Mouse (Mus musculus): ENCODE measurements around the gene 2410131K14Rik. TPM values are rescaled to one million over a fixed set of nuclear protein-coding genes. Genes with fewer than 3 reads are reported as not detected.

The 2410131K14Rik gene
- polyA plus RNA-seq, 1 experiment from 2014 or later, result 8.5 TPM

- DNase-seq (ENCODE audit: low spot score), result no peak
- Histone ChIP-seq H3K4me3 (ENCODE audit: low read depth, low read length) (no peak overlapping the region), H3K27me3 (replicated peaks; ENCODE audit: control insufficient read depth, insufficient read depth, low read length) (no peaks in the 10 kb centered on the region), H3K4me2 (ENCODE audit: low read length) (no peak overlapping the region), H3K9me3 (ENCODE audit: control insufficient read depth, low read length) (no peaks in the 10 kb centered on the region), H3K4me1 (replicated peaks; ENCODE audit: control insufficient read depth, insufficient read depth, low read length) (no peaks in the 10 kb centered on the region), H3K27ac (ENCODE audit: low read depth) (no peak overlapping the region), H3K9ac (ENCODE audit: low read length) (no peak overlapping the region), H3K36me3 (ENCODE audit: control insufficient read depth, insufficient read depth, low read length) (0 out of 2 replicates have a peak, but pooled peaks cover 2% of the 10 kb centered on the region)
- 29% methylated on average over 9 of the region's 9 CpGs for WGBS
- no peak for ATAC-seq (replicated peaks; ENCODE audit: low FRiP score, low TSS enrichment, low read depth)
Measured at GRCm38 (mm10) chr5:118223142-118223757, 21.8 kb upstream of the 2410131K14Rik start.

GRCm38 (mm10) chr5:118230071-118230611 is 14.9 kb upstream of the 2410131K14Rik start:
- WGBS, result 92% methylated on average over 13 of the region's 13 CpGs
- Histone ChIP-seq H3K4me1 (replicated peaks; ENCODE audit: control insufficient read depth, insufficient read depth, low read length) (no peaks in the 10 kb centered on the region), H3K9ac (ENCODE audit: low read length) (no peak overlapping the region), H3K4me3 (ENCODE audit: low read depth, low read length) (no peak overlapping the region), H3K9me3 (ENCODE audit: control insufficient read depth, low read length) (no peaks in the 10 kb centered on the region), H3K27me3 (replicated peaks; ENCODE audit: control insufficient read depth, insufficient read depth, low read length) (no peaks in the 10 kb centered on the region), H3K4me2 (ENCODE audit: low read length) (no peak overlapping the region), H3K27ac (ENCODE audit: low read depth) (no peak overlapping the region), H3K36me3 (ENCODE audit: control insufficient read depth, insufficient read depth, low read length) (0 out of 2 replicates have a peak, but pooled peaks cover 2% of the 10 kb centered on the region)
- DNase-seq (ENCODE audit: low spot score), result no peak
- ATAC-seq (replicated peaks; ENCODE audit: low FRiP score, low TSS enrichment, low read depth), result no peak

GRCm38 (mm10) chr5:118236891-118237290 is 8.1 kb upstream of the 2410131K14Rik start:
- no peak for DNase-seq (ENCODE audit: low spot score)

GRCm38 (mm10) chr5:118239671-118240070 is 5.4 kb upstream of the 2410131K14Rik start:
- Histone ChIP-seq H3K9ac (ENCODE audit: low read length) (no peak overlapping the region), H3K36me3 (ENCODE audit: control insufficient read depth, insufficient read depth, low read length) (0 out of 2 replicates have a peak, but pooled peaks cover 7% of the 10 kb centered on the region), H3K4me3 (ENCODE audit: low read depth, low read length) (no peak overlapping the region), H3K27me3 (replicated peaks; ENCODE audit: control insufficient read depth, insufficient read depth, low read length) (no peaks in the 10 kb centered on the region), H3K27ac (ENCODE audit: low read depth) (no peak overlapping the region), H3K9me3 (ENCODE audit: control insufficient read depth, low read length) (no peaks in the 10 kb centered on the region), H3K4me1 (replicated peaks; ENCODE audit: control insufficient read depth, insufficient read depth, low read length) (peaks cover 3% of the 10 kb centered on the region; the same call in 1 of the 2 replicates), H3K4me2 (ENCODE audit: low read length) (no peak overlapping the region)
- WGBS, result 89% methylated on average over 12 of the region's 12 CpGs
- no peak for DNase-seq (ENCODE audit: low spot score)
- no peak for ATAC-seq (replicated peaks; ENCODE audit: low FRiP score, low TSS enrichment, low read depth)

More at GRCm38 (mm10) chr5:118236891-118237290, 8.1 kb upstream of the 2410131K14Rik start:
- Histone ChIP-seq H3K4me1 (replicated peaks; ENCODE audit: control insufficient read depth, insufficient read depth, low read length) (no peaks in the 10 kb centered on the region), H3K4me2 (ENCODE audit: low read length) (no peak overlapping the region), H3K27me3 (replicated peaks; ENCODE audit: control insufficient read depth, insufficient read depth, low read length) (no peaks in the 10 kb centered on the region), H3K4me3 (ENCODE audit: low read depth, low read length) (no peak overlapping the region), H3K27ac (ENCODE audit: low read depth) (no peak overlapping the region), H3K36me3 (ENCODE audit: control insufficient read depth, insufficient read depth, low read length) (0 out of 2 replicates have a peak, but pooled peaks cover 3% of the 10 kb centered on the region), H3K9ac (ENCODE audit: low read length) (no peak overlapping the region), H3K9me3 (ENCODE audit: control insufficient read depth, low read length) (no peaks in the 10 kb centered on the region)
- ATAC-seq (replicated peaks; ENCODE audit: low FRiP score, low TSS enrichment, low read depth), result no peak
- WGBS, result 82% methylated on average over 12 of the region's 12 CpGs

- peak overlapping the region; percentile 80 for H3K4me3 ChIP-seq (ENCODE audit: low read depth, low read length)
- no peaks in the 10 kb centered on the region for H3K9me3 ChIP-seq (ENCODE audit: control insufficient read depth, low read length)
- peak overlapping the region; percentile 73 for H3K9ac ChIP-seq (ENCODE audit: low read length)
- ATAC-seq (replicated peaks; ENCODE audit: low FRiP score, low TSS enrichment, low read depth) (no peak; the same call in 1 of the 2 replicates), DNase-seq (ENCODE audit: low spot score) (peak; percentile 53)
- H3K27me3 ChIP-seq (replicated peaks; ENCODE audit: control insufficient read depth, insufficient read depth, low read length), result no peaks in the 10 kb centered on the region
- peaks cover 8% of the 10 kb centered on the region for H3K36me3 ChIP-seq (ENCODE audit: control insufficient read depth, insufficient read depth, low read length)
- peaks cover 13% of the 10 kb centered on the region for H3K4me1 ChIP-seq (replicated peaks; ENCODE audit: control insufficient read depth, insufficient read depth, low read length)
- peak overlapping the region; percentile 70 for H3K4me2 ChIP-seq (ENCODE audit: low read length)
- H3K27ac ChIP-seq (ENCODE audit: low read depth), result peak overlapping the region; percentile 51; the same call in 1 of the 2 replicates
- WGBS, result 7% methylated on average over 15 of the region's 15 CpGs
Measured at GRCm38 (mm10) chr5:118245606-118246308, 730 bp downstream of the 2410131K14Rik start.

GRCm38 (mm10) chr5:118247378-118247777 is 2.4 kb downstream of the 2410131K14Rik start:
- no peak for DNase-seq (ENCODE audit: low spot score)
- H3K36me3 ChIP-seq (ENCODE audit: control insufficient read depth, insufficient read depth, low read length), result peaks cover 7% of the 10 kb centered on the region
- H3K4me3 ChIP-seq (ENCODE audit: low read depth, low read length), result no peak overlapping the region
- no peak overlapping the region for H3K4me2 ChIP-seq (ENCODE audit: low read length)
- H3K4me1 ChIP-seq (replicated peaks; ENCODE audit: control insufficient read depth, insufficient read depth, low read length), result peaks cover 13% of the 10 kb centered on the region
- H3K9ac ChIP-seq (ENCODE audit: low read length), result no peak overlapping the region
- WGBS, result 84% methylated on average over 8 of the region's 8 CpGs
- H3K27ac ChIP-seq (ENCODE audit: low read depth), result no peak overlapping the region
- H3K27me3 ChIP-seq (replicated peaks; ENCODE audit: control insufficient read depth, insufficient read depth, low read length), result no peaks in the 10 kb centered on the region
- ATAC-seq (replicated peaks; ENCODE audit: low FRiP score, low TSS enrichment, low read depth), result no peak
- no peaks in the 10 kb centered on the region for H3K9me3 ChIP-seq (ENCODE audit: control insufficient read depth, low read length)

GRCm38 (mm10) chr5:118250987-118251386 is 6.0 kb downstream of the 2410131K14Rik start:
- H3K4me1 ChIP-seq (replicated peaks; ENCODE audit: control insufficient read depth, insufficient read depth, low read length), result peaks cover 7% of the 10 kb centered on the region
- WGBS, result 82% methylated on average over 7 of the region's 7 CpGs
- no peak overlapping the region for H3K4me2 ChIP-seq (ENCODE audit: low read length)
- peaks cover 5% of the 10 kb centered on the region for H3K36me3 ChIP-seq (ENCODE audit: control insufficient read depth, insufficient read depth, low read length)
- H3K27ac ChIP-seq (ENCODE audit: low read depth), result no peak overlapping the region
- H3K27me3 ChIP-seq (replicated peaks; ENCODE audit: control insufficient read depth, insufficient read depth, low read length), result no peaks in the 10 kb centered on the region
- DNase-seq (ENCODE audit: low spot score), result no peak
- H3K4me3 ChIP-seq (ENCODE audit: low read depth, low read length), result no peak overlapping the region
- no peaks in the 10 kb centered on the region for H3K9me3 ChIP-seq (ENCODE audit: control insufficient read depth, low read length)
- no peak overlapping the region for H3K9ac ChIP-seq (ENCODE audit: low read length)
- ATAC-seq (replicated peaks; ENCODE audit: low FRiP score, low TSS enrichment, low read depth), result no peak

- Histone ChIP-seq H3K9me3 (ENCODE audit: control insufficient read depth, low read length) (no peaks in the 10 kb centered on the region), H3K27ac (ENCODE audit: low read depth) (no peak overlapping the region), H3K4me3 (ENCODE audit: low read depth, low read length) (no peak overlapping the region), H3K9ac (ENCODE audit: low read length) (no peak overlapping the region), H3K4me1 (replicated peaks; ENCODE audit: control insufficient read depth, insufficient read depth, low read length) (no peaks in the 10 kb centered on the region), H3K27me3 (replicated peaks; ENCODE audit: control insufficient read depth, insufficient read depth, low read length) (no peaks in the 10 kb centered on the region), H3K36me3 (ENCODE audit: control insufficient read depth, insufficient read depth, low read length) (peaks cover 16% of the 10 kb centered on the region), H3K4me2 (ENCODE audit: low read length) (no peak overlapping the region)
- DNase-seq (ENCODE audit: low spot score) (no peak), ATAC-seq (replicated peaks; ENCODE audit: low FRiP score, low TSS enrichment, low read depth) (no peak)
- WGBS, result 89% methylated on average over 3 of the region's 3 CpGs
Measured at GRCm38 (mm10) chr5:118253551-118253950, 8.5 kb downstream of the 2410131K14Rik start.
